In genomic region chr9:64017861-64018793, GRCm38 (mm10) we compare ENCODE assay signal across 8 mouse cellular contexts. TPM values are rescaled to one million over a fixed set of nuclear protein-coding genes. Genes with fewer than 3 reads are reported as not detected.
DNase-seq lines count a peak whose midpoint lies in the region; ATAC-seq and TF ChIP-seq lines count a peak whose summit lies in the region.

No protein-coding gene starts in this region.

- H3K36me3 ChIP-seq in megakaryocyte, embryonic 14.5 days (replicated peaks; ENCODE audit: low read length): peaks cover 10% of the 10 kb centered on the region
- no peaks in the 10 kb centered on the region for H3K36me3 ChIP-seq in hindbrain, embryonic 11.5 days (ENCODE audit: control insufficient read depth, insufficient read depth, low read length)
- peaks cover 19% of the 10 kb centered on the region for H3K36me3 ChIP-seq in limb, embryonic 14.5 days (ENCODE audit: control insufficient read depth, insufficient read depth, low read length)
- no peaks in the 10 kb centered on the region for H3K36me3 ChIP-seq in midbrain, postnatal 0 days (ENCODE audit: insufficient read depth, low read length)

- TF ChIP-seq POLR2A in limb, embryonic 14.5 days (IDR thresholded peaks at IDR 0.05; ENCODE audit: borderline replicate concordance, extremely low read depth, insufficient read depth, insufficient read length): no peak

- no peaks in the 10 kb centered on the region for H3K9me3 ChIP-seq in megakaryocyte, embryonic 14.5 days
- H3K9me3 ChIP-seq in hindbrain, embryonic 11.5 days (ENCODE audit: control insufficient read depth, low read length): no peaks in the 10 kb centered on the region
- H3K9me3 ChIP-seq in limb, embryonic 14.5 days (ENCODE audit: control insufficient read depth, low read length): no peaks in the 10 kb centered on the region
- H3K9me3 ChIP-seq in midbrain, postnatal 0 days (ENCODE audit: low read length): no peaks in the 10 kb centered on the region

- peaks cover 50% of the 10 kb centered on the region for H3K27me3 ChIP-seq in megakaryocyte, embryonic 14.5 days (replicated peaks)
- no peaks in the 10 kb centered on the region for H3K27me3 ChIP-seq in hindbrain, embryonic 11.5 days (ENCODE audit: control insufficient read depth, insufficient read depth, low read length)
- no peaks in the 10 kb centered on the region for H3K27me3 ChIP-seq in limb, embryonic 14.5 days (ENCODE audit: control insufficient read depth, insufficient read depth, low read length)
- H3K27me3 ChIP-seq in midbrain, postnatal 0 days (ENCODE audit: insufficient read depth, low read length): peaks cover 51% of the 10 kb centered on the region

- H3K4me1 ChIP-seq in megakaryocyte, embryonic 14.5 days: peaks cover 66% of the 10 kb centered on the region
- H3K4me1 ChIP-seq in hindbrain, embryonic 11.5 days (replicated peaks; ENCODE audit: control insufficient read depth, insufficient read depth, low read length): peaks cover 15% of the 10 kb centered on the region
- H3K4me1 ChIP-seq in limb, embryonic 14.5 days (ENCODE audit: control insufficient read depth, insufficient read depth, low read length): peaks cover 21% of the 10 kb centered on the region
- H3K4me1 ChIP-seq in midbrain, postnatal 0 days (ENCODE audit: insufficient read depth, low read length): peaks cover 8% of the 10 kb centered on the region; the same call in 1 of the 2 replicates

- peak overlapping the region; percentile 48 for H3K27ac ChIP-seq in hindbrain, embryonic 11.5 days (ENCODE audit: low read depth, low read length)
- H3K27ac ChIP-seq in limb, embryonic 14.5 days (replicated peaks; ENCODE audit: low read depth, low read length): no peak overlapping the region; the same call in 1 of the 2 replicates
- no peak overlapping the region for H3K27ac ChIP-seq in midbrain, postnatal 0 days (ENCODE audit: low read depth, low read length)

- TF ChIP-seq CTCF in midbrain, postnatal 0 days (IDR thresholded peaks at IDR 0.05): no peak

- H3K9ac ChIP-seq in hindbrain, embryonic 11.5 days (ENCODE audit: low read depth, low read length): 0 out of 2 replicates have a peak overlapping the region, but pooled peaks have one; percentile 28
- peak overlapping the region; percentile 38 for H3K9ac ChIP-seq in limb, embryonic 14.5 days (ENCODE audit: low read depth, low read length, severe bottlenecking)
- H3K9ac ChIP-seq in midbrain, postnatal 0 days (replicated peaks; ENCODE audit: low read length, poor library complexity, severe bottlenecking): no peak overlapping the region

- ATAC-seq in megakaryocyte, adult 5-6 weeks (ENCODE audit: poor library complexity, severe bottlenecking): no peak
- no peak for ATAC-seq in hindbrain, embryonic 11.5 days (ENCODE audit: low FRiP score)
- 0 out of 2 replicates have a peak, but pooled peaks have one; percentile 5 for ATAC-seq in limb, embryonic 14.5 days (ENCODE audit: low FRiP score, low read depth)
- ATAC-seq in midbrain, postnatal 0 days (ENCODE audit: low FRiP score): no peak

- peak; percentile 69 for DNase-seq in fibroblast of lung, adult 2 months (ENCODE audit: low read depth)
- peak; percentile 60 for DNase-seq in hindbrain, embryonic 11.5 days (ENCODE audit: low spot score)
- peak; percentile 78 for DNase-seq in limb, embryonic 14.5 days (ENCODE audit: low spot score)
- DNase-seq in midbrain, postnatal 0 days (ENCODE audit: low spot score): no peak
- peak; percentile 68 to 71 for DNase-seq in urinary bladder, postnatal 4 days (ENCODE audit: low spot score in 2 of 2)
- DNase-seq in layer of hippocampus, postnatal 10 days (ENCODE audit: low spot score in 2 of 2): no peak

- WGBS in hindbrain, embryonic 11.5 days: 3% methylated on average over 23 of the region's 23 CpGs
- WGBS in limb, embryonic 14.5 days: 1% methylated on average over 23 of the region's 23 CpGs
- WGBS in midbrain, postnatal 0 days: 14% methylated on average over 23 of the region's 23 CpGs

- peak overlapping the region; percentile 96 for H3K4me2 ChIP-seq in hindbrain, embryonic 11.5 days (replicated peaks; ENCODE audit: low read depth, low read length)
- H3K4me2 ChIP-seq in limb, embryonic 14.5 days (replicated peaks; ENCODE audit: low read depth, low read length, severe bottlenecking): peak overlapping the region; percentile 72
- H3K4me2 ChIP-seq in midbrain, postnatal 0 days (ENCODE audit: low read depth, low read length, poor library complexity, severe bottlenecking): peak overlapping the region; percentile 54

- H3K4me3 ChIP-seq in megakaryocyte, embryonic 14.5 days (replicated peaks): peak overlapping the region; percentile 94
- H3K4me3 ChIP-seq in hindbrain, embryonic 11.5 days (ENCODE audit: low read depth, low read length): peak overlapping the region; percentile 79
- H3K4me3 ChIP-seq in limb, embryonic 14.5 days (replicated peaks; ENCODE audit: low read length): peak overlapping the region; percentile 94
- 0 out of 2 replicates have a peak overlapping the region, but pooled peaks have one; percentile 8 for H3K4me3 ChIP-seq in midbrain, postnatal 0 days (ENCODE audit: low read depth, low read length)

RNA-seq across cellular contexts. Expression of gene Smad6, which starts 3.7 kb away (rescaled TPM):
- 19.3 and 52.2 TPM in 2 replicates for polyA plus RNA-seq in megakaryocyte, embryonic 14.5 days (2012; ENCODE audit: insufficient read depth, low replicate concordance)
- total RNA-seq in megakaryocyte, adult 5-6 weeks (2015): 0.52 and 0.96 TPM in 2 replicates
- total RNA-seq in megakaryocyte, adult 5-6 weeks (2017): 1.3 and 1.7 TPM in 2 replicates
- polyA plus RNA-seq in hindbrain, embryonic 11.5 days (2014; fragmentation: Nextera tagmentation; extraction: Ambion mirVana): 5.5 and 7.1 TPM in 2 replicates
- 23.5 and 43.1 TPM in 2 replicates for polyA plus RNA-seq in limb, embryonic 14.5 days (2012; rRNA removed)
- polyA plus RNA-seq in limb, embryonic 14.5 days (2014; fragmentation: Nextera tagmentation; extraction: Ambion mirVana): 12.0 and 14.7 TPM in 2 replicates
- 10.4 and 12.7 TPM in 2 replicates for total RNA-seq in midbrain, postnatal 0 days (2014; rRNA removed)
- 0.97 and 1.2 TPM in 2 replicates for polyA plus RNA-seq in midbrain, postnatal 0 days (2015; fragmentation: Nextera tagmentation; extraction: Ambion mirVana)
- total RNA-seq in layer of hippocampus, postnatal 10 days (2021): 1 to 10 TPM; 1.7 to 3.7 TPM

Comparison
In these comparisons a context has a peak if more than half of its experiments do, and no peak if none do; other contexts are left out.
1. H3K4me3 ChIP-seq: peak in every context shown above with its lines; median percentile 94 in megakaryocyte, embryonic 14.5 days; 94 in limb, embryonic 14.5 days; 79 in hindbrain, embryonic 11.5 days; 8 in midbrain, postnatal 0 days.
2. DNase-seq: peak in fibroblast of lung, adult 2 months (single experiment), hindbrain, embryonic 11.5 days (single experiment), limb, embryonic 14.5 days (single experiment) and urinary bladder, postnatal 4 days (2 of 2); none in midbrain, postnatal 0 days (single experiment) and layer of hippocampus, postnatal 10 days (0 of 2).
3. Peak in every context shown above with its lines, with median percentiles within 50 percentile points of each other: H3K4me2 ChIP-seq.